Mouse (Mus musculus): ENCODE results near the gene Neil3.

The Neil3 gene

GRCm38 (mm10) chr8:53638495-53639171, at the start of gene Neil3:
Neil3 (minus strand) TSS chr8:53639065.
- peak; percentile 57 to 64 for DNase-seq (ENCODE audit: low spot score in 2 of 2)

GRCm38 (mm10) chr8:53680846-53681245, 42.0 kb upstream of the Neil3 start:
- DNase-seq (ENCODE audit: low spot score in 2 of 2), result peak in 1 of 2 experiments; percentile 1

- peak; percentile 23 to 43 for DNase-seq (ENCODE audit: low spot score in 2 of 2)
These were observed 25.1 kb upstream of the Neil3 start for GRCm38 (mm10) chr8:53663946-53664345.

- DNase-seq (ENCODE audit: low spot score in 2 of 2), result no peak
These were observed 22.6 kb upstream of the Neil3 start for GRCm38 (mm10) chr8:53661436-53661835.

- no peak for DNase-seq (ENCODE audit: low spot score in 2 of 2)
These were observed 8.2 kb downstream of the Neil3 start for GRCm38 (mm10) chr8:53630618-53631017.

- DNase-seq (ENCODE audit: low spot score in 2 of 2), result no peak
These were observed 9.9 kb downstream of the Neil3 start for GRCm38 (mm10) chr8:53628864-53629415.

GRCm38 (mm10) chr8:53623425-53623824, 15.4 kb downstream of the Neil3 start:
- DNase-seq (ENCODE audit: low spot score in 2 of 2), result no peak

GRCm38 (mm10) chr8:53619196-53619595, 19.7 kb downstream of the Neil3 start:
- no peak for DNase-seq (ENCODE audit: low spot score in 2 of 2)

- no peak for DNase-seq (ENCODE audit: low spot score in 2 of 2)
These were observed 24.6 kb downstream of the Neil3 start for GRCm38 (mm10) chr8:53614288-53614646.

GRCm38 (mm10) chr8:53613577-53614287, 25.1 kb downstream of the Neil3 start:
- DNase-seq (ENCODE audit: low spot score in 2 of 2), result no peak

GRCm38 (mm10) chr8:53612297-53612696, 26.6 kb downstream of the Neil3 start:
- DNase-seq (ENCODE audit: low spot score in 2 of 2), result no peak

GRCm38 (mm10) chr8:53607040-53607439, 31.8 kb downstream of the Neil3 start:
- DNase-seq (ENCODE audit: low spot score in 2 of 2), result peak in 1 of 2 experiments; percentile 1

GRCm38 (mm10) chr8:53604906-53605305, 34.0 kb downstream of the Neil3 start:
- no peak for DNase-seq (ENCODE audit: low spot score in 2 of 2)

GRCm38 (mm10) chr8:53603672-53604071, 35.2 kb downstream of the Neil3 start:
- no peak for DNase-seq (ENCODE audit: low spot score in 2 of 2)

GRCm38 (mm10) chr8:53600826-53601225, 38.0 kb downstream of the Neil3 start:
- DNase-seq (ENCODE audit: low spot score in 2 of 2), result no peak

GRCm38 (mm10) chr8:53600025-53600811, 38.6 kb downstream of the Neil3 start:
- no peak for DNase-seq (ENCODE audit: low spot score in 2 of 2)

GRCm38 (mm10) chr8:53598101-53598500, 40.8 kb downstream of the Neil3 start:
- no peak for DNase-seq (ENCODE audit: low spot score in 2 of 2)

- DNase-seq (ENCODE audit: low spot score in 2 of 2), result no peak
These were observed 47.1 kb downstream of the Neil3 start for GRCm38 (mm10) chr8:53591777-53592176.

- no peak for DNase-seq (ENCODE audit: low spot score in 2 of 2)
These were observed 65.3 kb downstream of the Neil3 start for GRCm38 (mm10) chr8:53573600-53573999.

- no peak for DNase-seq (ENCODE audit: low spot score in 2 of 2)
These were observed 72.6 kb downstream of the Neil3 start for GRCm38 (mm10) chr8:53566223-53566622.

GRCm38 (mm10) chr8:53562441-53563040, 76.3 kb downstream of the Neil3 start:
- DNase-seq (ENCODE audit: low spot score in 2 of 2), result no peak

- DNase-seq (ENCODE audit: low spot score in 2 of 2), result no peak
These were observed 99.3 kb downstream of the Neil3 start for GRCm38 (mm10) chr8:53539585-53539984.
